Mouse (Mus musculus) MEL (cell line): ENCODE data around the gene Ttbk2.

Experiments used
- CTCF ChIP-seq, 3 experiments: IDR thresholded peaks in 2 of 3; conservative IDR thresholded peaks in 1 of 3; 2 replicates each; pipeline ENCODE4 v1.5.1; 2011 to 2012; ENCODE audit warnings: low read length in 3 of 3, low read depth in 2 of 3, mild to moderate bottlenecking in 2 of 3, improper control_type of control experiment in 1 of 3, inconsistent platforms in 1 of 3, mixed read lengths in 1 of 3, moderate library complexity in 1 of 3; ENCODE audit not compliant: control insufficient read depth in 1 of 3, insufficient read depth in 1 of 3, poor library complexity in 1 of 3, severe bottlenecking in 1 of 3
- MAFK ChIP-seq: IDR thresholded peaks from 2 replicates; pipeline ENCODE4 v1.6.1; 2011; ENCODE audit warnings: low read depth, mild to moderate bottlenecking, low read length, improper control_type of control experiment, borderline replicate concordance
- POLR2A ChIP-seq, 2 experiments: IDR thresholded peaks; 2 replicates each; pipeline ENCODE4 v1.6.1; 2011 to 2012; ENCODE audit warnings: low read length in 2 of 2, mild to moderate bottlenecking in 2 of 2, control low read depth in 1 of 2, improper control_type of control experiment in 1 of 2, low read depth in 1 of 2, moderate library complexity in 1 of 2; ENCODE audit not compliant: control insufficient read depth in 1 of 2, insufficient read depth in 1 of 2, poor library complexity in 1 of 2
- SIN3A ChIP-seq: IDR thresholded peaks from 2 replicates; pipeline ENCODE4 v1.6.1; 2012; ENCODE audit warnings: low read length, improper control_type of control experiment, inconsistent platforms
- USF1 ChIP-seq: IDR thresholded peaks from 2 replicates; pipeline ENCODE4 v1.6.1; 2014; ENCODE audit warnings: low read depth, mild to moderate bottlenecking, inconsistent platforms, low read length, improper control_type of control experiment, moderate library complexity

- TF ChIP-seq CTCF (IDR thresholded peaks at IDR 0.05 in 2 of 3, conservative IDR thresholded peaks at IDR 0.05 in 1 of 3; ENCODE audit: control insufficient read depth in 1 of 3, insufficient read depth in 1 of 3, low read depth in 2 of 3, low read length in 3 of 3, poor library complexity in 1 of 3, severe bottlenecking in 1 of 3): no peak
- TF ChIP-seq USF1: no peak
- TF ChIP-seq SIN3A: no peak
- TF ChIP-seq POLR2A (IDR thresholded peaks at IDR 0.05; ENCODE audit: control insufficient read depth in 1 of 2, insufficient read depth in 1 of 2, low read depth in 1 of 2, low read length in 2 of 2, poor library complexity in 1 of 2): no peak
- TF ChIP-seq MAFK: no peak
Observed at GRCm38 (mm10) chr2:120896361-120896760, 46.0 kb upstream of the Ttbk2 start.
